ENCODE assay signal across 8 mouse cellular contexts in the genomic region with DNA sequence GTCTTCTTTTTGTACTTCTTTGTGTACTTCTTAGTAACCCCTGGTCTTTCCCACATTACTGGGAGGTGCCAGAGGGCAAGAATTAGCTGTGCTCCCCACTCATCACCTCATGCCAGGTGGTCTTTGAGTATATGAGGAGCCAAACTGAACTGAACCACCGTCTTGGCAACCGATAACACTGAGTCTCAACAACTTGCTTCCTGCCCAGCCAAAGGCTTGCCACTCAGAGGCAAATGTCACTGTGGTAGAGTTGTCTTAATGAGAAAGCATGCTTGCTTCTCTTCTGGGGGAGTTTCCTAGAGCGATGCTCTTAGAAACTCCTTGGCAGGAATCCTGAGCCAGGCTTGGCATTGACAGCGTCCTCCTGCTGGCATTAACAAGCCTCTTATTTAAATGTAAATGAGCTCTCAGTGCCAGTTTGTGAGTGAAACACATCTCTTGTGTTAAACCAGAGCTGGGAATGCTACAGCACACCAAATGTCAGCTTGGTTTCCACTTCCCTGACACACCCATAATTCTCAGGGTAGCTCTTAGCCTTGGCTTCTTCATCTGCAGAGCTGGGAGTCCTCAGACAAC.
DNase-seq lines count a peak whose midpoint lies in the region; ATAC-seq lines count a peak whose summit lies in the region.
"Had no signal": no experiment of that assay in that cellular context is flagged by ENCODE, and none has a peak within 500 bp of the region (broad histone marks: within the 10 kb centered on the region; RNA-seq: fewer than 3 reads in every experiment).

No protein-coding gene starts in this region.

- H3K27ac ChIP-seq in midbrain, embryonic 15.5 days: no peak overlapping the region
- H3K27ac ChIP-seq: kidney, postnatal 0 days had no signal

- H3K4me3 ChIP-seq in midbrain, embryonic 15.5 days: no peak overlapping the region

- WGBS in midbrain, embryonic 15.5 days: 35% methylated on average over 4 of the region's 4 CpGs

- H3K36me3 ChIP-seq in midbrain, embryonic 15.5 days (replicated peaks): no peaks in the 10 kb centered on the region

- H3K9me3 ChIP-seq in midbrain, embryonic 15.5 days: no peaks in the 10 kb centered on the region

- DNase-seq in adrenal gland, postnatal 36 days: peak; percentile 14 to 26
- DNase-seq in cerebellum, adult 8-10 months: peak; percentile 19
- peak; percentile 42 for DNase-seq in kidney, adult 9 months
- no peak for DNase-seq in embryo, embryonic 10 days (ENCODE audit: low spot score)
- DNase-seq in retina, embryonic 14.5 days (ENCODE audit: low spot score): no peak

- H3K4me2 ChIP-seq in midbrain, embryonic 15.5 days: no peak overlapping the region

- no peaks in the 10 kb centered on the region for H3K27me3 ChIP-seq in midbrain, embryonic 15.5 days (replicated peaks)

- peak; percentile 89 for ATAC-seq in midbrain, embryonic 15.5 days (replicated peaks)
- no peak for ATAC-seq in megakaryocyte, adult 5-6 weeks (ENCODE audit: poor library complexity, severe bottlenecking)

- H3K9ac ChIP-seq in midbrain, embryonic 15.5 days: no peak overlapping the region

- no peaks in the 10 kb centered on the region for H3K4me1 ChIP-seq in midbrain, embryonic 15.5 days

Comparison
In these comparisons a context has a peak if more than half of its experiments do, and no peak if none do; other contexts are left out.
1. DNase-seq: peak in adrenal gland, postnatal 36 days (2 of 2), cerebellum, adult 8-10 months (single experiment) and kidney, adult 9 months (single experiment); none in embryo, embryonic 10 days (single experiment) and retina, embryonic 14.5 days (single experiment).